Mouse (Mus musculus) ES-Bruce4 (cell line): Measurements from ENCODE around the gene Iffo2. TPM values are rescaled to one million over a fixed set of nuclear protein-coding genes. Genes with fewer than 3 reads are reported as not detected.

Experiments used
- H3K27ac ChIP-seq: 2 replicates; pipeline ENCODE4 v1.5.1; 2012; ENCODE audit warnings: low read length, inconsistent platforms; ENCODE audit not compliant: insufficient read depth
- H3K27me3 ChIP-seq: 2 replicates; pipeline ENCODE4 v1.6.1; 2012; ENCODE audit warnings: mild to moderate bottlenecking, low read length, inconsistent platforms; ENCODE audit not compliant: control insufficient read depth, poor library complexity, insufficient read depth, severe bottlenecking
- H3K36me3 ChIP-seq: 2 replicates; pipeline ENCODE4 v1.6.1; 2012; ENCODE audit warnings: inconsistent platforms, mild to moderate bottlenecking, low read length, moderate library complexity; ENCODE audit not compliant: control insufficient read depth, poor library complexity, insufficient read depth, severe bottlenecking
- H3K4me1 ChIP-seq: one replicate; pipeline ENCODE4 v1.8.1; 2011; ENCODE audit warnings: low read length; ENCODE audit not compliant: control insufficient read depth, insufficient read depth
- H3K4me3 ChIP-seq: 2 replicates; pipeline ENCODE4 v1.5.1; 2011; ENCODE audit warnings: low read depth, mild to moderate bottlenecking, low read length
- H3K9ac ChIP-seq: 2 replicates; pipeline ENCODE4 v1.6.1; 2012; ENCODE audit warnings: low read depth, mild to moderate bottlenecking, inconsistent platforms; ENCODE audit not compliant: poor library complexity, severe bottlenecking
- H3K9me3 ChIP-seq: replicated peaks from 2 replicates; pipeline ENCODE4 v1.6.1; 2012; ENCODE audit warnings: mild to moderate bottlenecking, low read length, inconsistent platforms; ENCODE audit not compliant: control insufficient read depth, poor library complexity, insufficient read depth, severe bottlenecking
- CTCF ChIP-seq: IDR thresholded peaks from one replicate; pipeline ENCODE4 v1.8.1; 2011; ENCODE audit warnings: low read depth, low read length
- EP300 ChIP-seq: IDR thresholded peaks from 2 replicates; pipeline ENCODE4 v1.6.1; 2011; ENCODE audit warnings: low read depth, low read length; ENCODE audit not compliant: insufficient read depth
- POLR2A ChIP-seq: IDR thresholded peaks from one replicate; pipeline ENCODE4 v1.8.1; 2011; ENCODE audit warnings: low read length; ENCODE audit not compliant: insufficient read depth
- polyA plus RNA-seq: library from polyadenylated mRNA; stranded (reverse); fragments of >200 nt; gene quantifications from 2 replicates; pipeline ENCODE4 v1.2.4, GENCODE M21; 2011; ENCODE audit warnings: low read depth; ENCODE audit not compliant: missing spikeins, insufficient read depth, insufficient read length

The Iffo2 gene
- polyA plus RNA-seq, 1 experiment = 20.5 TPM

DNA sequence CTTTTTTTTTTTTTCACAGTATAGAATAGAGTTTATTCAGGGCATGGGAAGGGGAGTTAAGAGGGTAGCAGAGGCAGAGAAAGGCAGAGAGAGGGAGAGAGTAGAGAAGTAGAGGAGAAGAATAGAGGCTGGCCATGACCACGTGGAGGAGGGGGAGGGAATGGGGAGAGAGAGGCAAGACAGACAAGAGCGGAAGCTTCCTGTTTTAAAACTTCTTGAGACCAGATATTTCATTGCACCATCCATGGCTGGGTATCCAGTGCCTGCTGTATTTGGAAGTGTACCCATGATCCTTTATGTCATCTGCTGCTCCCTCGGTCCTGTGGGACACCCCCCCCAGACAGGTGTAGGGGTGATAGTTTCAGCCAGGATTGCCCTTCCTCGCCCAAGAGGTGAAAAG is 78.6 kb downstream of the Iffo2 start:
- no peak for TF ChIP-seq POLR2A
- Histone ChIP-seq H3K4me3 (no peak overlapping the region), H3K9me3 (no peaks in the 10 kb centered on the region), H3K9ac (no peak overlapping the region), H3K27me3 (no peaks in the 10 kb centered on the region), H3K36me3 (no peaks in the 10 kb centered on the region), H3K27ac (no peak overlapping the region), H3K4me1 (peaks cover 3% of the 10 kb centered on the region)

GRCm38 (mm10) chr4:139610954-139611353 is 80.6 kb downstream of the Iffo2 start:
- Histone ChIP-seq H3K27ac (no peak overlapping the region), H3K27me3 (no peaks in the 10 kb centered on the region), H3K9me3 (no peaks in the 10 kb centered on the region), H3K9ac (0 out of 2 replicates have a peak overlapping the region, but pooled peaks have one; percentile 11), H3K4me3 (no peak overlapping the region), H3K36me3 (no peaks in the 10 kb centered on the region), H3K4me1 (peaks cover 3% of the 10 kb centered on the region)
- TF ChIP-seq CTCF = no peak
- TF ChIP-seq EP300 = no peak
- TF ChIP-seq POLR2A = no peak

DNA sequence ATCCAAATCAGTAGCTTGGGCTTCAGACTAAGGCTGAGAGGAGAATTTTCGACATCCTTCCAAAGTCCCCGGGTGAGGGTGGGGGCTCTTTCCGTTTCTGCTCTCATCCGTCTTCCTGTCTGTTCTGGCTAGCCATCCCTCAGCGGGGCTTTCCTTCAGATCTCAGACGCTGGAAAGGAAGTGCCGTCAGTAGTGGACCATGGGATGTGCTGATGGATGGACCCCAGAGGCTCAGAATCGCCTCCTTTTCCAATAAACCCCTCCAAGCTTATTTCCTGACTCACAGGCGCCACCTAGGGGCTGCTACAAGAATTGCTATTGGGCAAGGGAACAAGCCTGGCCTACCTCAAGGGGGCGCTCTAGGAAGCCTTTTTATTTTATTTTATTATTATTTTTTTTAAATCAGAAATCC is 81.2 kb downstream of the Iffo2 start:
- Histone ChIP-seq H3K4me1 (peaks cover 3% of the 10 kb centered on the region), H3K36me3 (no peaks in the 10 kb centered on the region), H3K27me3 (no peaks in the 10 kb centered on the region), H3K4me3 (no peak overlapping the region), H3K9me3 (no peaks in the 10 kb centered on the region), H3K27ac (no peak overlapping the region), H3K9ac (no peak overlapping the region)
- TF ChIP-seq CTCF (peak; percentile 92), EP300 (no peak), POLR2A (no peak)

- Histone ChIP-seq H3K27me3 (no peaks in the 10 kb centered on the region), H3K36me3 (no peaks in the 10 kb centered on the region), H3K9me3 (no peaks in the 10 kb centered on the region), H3K4me3 (peak overlapping the region; percentile 78), H3K27ac (no peak overlapping the region), H3K9ac (no peak overlapping the region), H3K4me1 (peaks cover 4% of the 10 kb centered on the region)
- TF ChIP-seq CTCF (peak; percentile 26), EP300 (no peak)
Measured at GRCm38 (mm10) chr4:139614524-139615260, 84.3 kb downstream of the Iffo2 start.

DNA sequence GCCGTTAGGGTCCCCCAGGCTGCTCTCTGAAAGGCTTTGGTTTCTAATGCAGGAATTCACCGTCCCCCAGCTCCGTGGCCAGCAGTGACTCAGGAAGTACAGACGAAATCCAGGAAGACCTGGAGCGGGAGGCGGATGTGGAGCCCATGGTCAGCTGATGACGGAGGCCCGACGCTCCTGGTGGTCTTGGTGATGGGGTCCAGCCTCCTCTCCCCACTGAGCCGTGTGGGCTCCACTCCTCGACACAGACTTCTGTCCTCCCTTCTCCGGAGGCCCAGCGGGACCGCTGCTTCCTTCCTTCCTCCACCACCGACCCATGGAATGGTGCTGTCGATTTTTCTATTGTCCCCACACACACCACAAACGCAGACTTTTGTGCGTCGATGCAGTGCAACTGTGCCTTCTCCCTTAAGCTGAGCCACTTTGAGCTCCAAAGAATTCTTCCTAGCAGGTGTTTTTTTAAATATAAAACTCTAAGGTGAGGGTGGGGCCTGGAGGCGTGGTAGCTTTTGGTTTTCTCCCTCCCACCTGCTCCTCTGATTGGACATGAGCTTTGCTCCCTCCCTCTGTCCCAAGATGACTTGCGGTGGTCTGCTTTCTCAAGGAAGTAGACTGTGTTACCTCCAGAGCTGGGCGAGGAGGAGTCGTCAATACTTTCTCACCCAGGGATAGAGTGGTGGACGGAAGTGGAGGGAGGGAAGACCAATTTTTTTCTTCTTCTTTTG is 86.1 kb downstream of the Iffo2 start:
- peak overlapping the region; percentile 56 for H3K9ac ChIP-seq
- peak overlapping the region; percentile 78 for H3K4me3 ChIP-seq
- peaks cover 1% of the 10 kb centered on the region for H3K4me1 ChIP-seq
- H3K27ac ChIP-seq = peak overlapping the region; percentile 28
- no peaks in the 10 kb centered on the region for H3K36me3 ChIP-seq
- no peaks in the 10 kb centered on the region for H3K9me3 ChIP-seq
- H3K27me3 ChIP-seq = no peaks in the 10 kb centered on the region
- TF ChIP-seq CTCF = no peak
- TF ChIP-seq EP300 = 0 out of 2 replicates have a peak, but pooled peaks have one; percentile 1
- peak; percentile 17 for TF ChIP-seq POLR2A

GRCm38 (mm10) chr4:139617001-139617364 is 86.6 kb downstream of the Iffo2 start:
- peak overlapping the region; percentile 15; the same call in 1 of the 2 replicates for H3K4me3 ChIP-seq
- H3K27ac ChIP-seq = 0 out of 2 replicates have a peak overlapping the region, but pooled peaks have one; percentile 28
- no peaks in the 10 kb centered on the region for H3K27me3 ChIP-seq
- H3K4me1 ChIP-seq = peaks cover 1% of the 10 kb centered on the region
- TF ChIP-seq EP300 (no peak), POLR2A (no peak), CTCF (no peak)
- H3K9me3 ChIP-seq = no peaks in the 10 kb centered on the region
- H3K9ac ChIP-seq = peak overlapping the region; percentile 29; the same call in 1 of the 2 replicates
- H3K36me3 ChIP-seq = no peaks in the 10 kb centered on the region
